In the genomic region with DNA sequence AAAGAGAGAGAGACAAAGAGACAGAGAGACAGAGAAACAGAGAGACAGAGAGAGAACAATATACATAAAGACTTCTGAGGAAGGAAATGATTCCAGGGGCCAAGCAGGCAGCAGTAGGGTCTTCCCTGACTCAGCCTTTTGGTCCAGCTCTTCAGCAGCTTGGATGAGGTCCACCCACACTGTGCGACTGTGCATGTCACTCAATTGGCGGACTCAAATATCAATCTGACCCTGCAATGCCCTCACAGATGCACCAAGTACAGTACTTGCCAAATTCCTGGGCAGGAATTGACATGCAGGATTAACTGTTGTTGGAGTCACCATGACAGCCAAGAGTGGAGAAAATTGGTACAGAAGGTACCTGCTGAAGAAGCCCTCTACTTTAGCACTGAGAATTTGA, we compare ENCODE assay signal across 30 mouse cellular contexts.
"Had no signal": no experiment of that assay in that cellular context is flagged by ENCODE, and none has a peak within 500 bp of the region (broad histone marks: within the 10 kb centered on the region; RNA-seq: fewer than 3 reads in every experiment).

No protein-coding gene starts in this region.

- H3K9ac ChIP-seq: limb, embryonic 12.5 days; limb, embryonic 13.5 days; limb, embryonic 15.5 days; liver, embryonic 12.5 days; liver, embryonic 13.5 days; liver, embryonic 14.5 days; liver, embryonic 15.5 days; liver, postnatal 0 days; lung, embryonic 14.5 days; lung, embryonic 15.5 days; midbrain, embryonic 12.5 days; midbrain, embryonic 13.5 days; midbrain, embryonic 15.5 days had no signal

- H3K4me1 ChIP-seq: limb, embryonic 10.5 days; limb, embryonic 12.5 days; limb, embryonic 13.5 days; limb, embryonic 15.5 days; liver, embryonic 12.5 days; liver, embryonic 13.5 days; liver, embryonic 15.5 days; lung, embryonic 15.5 days; megakaryocyte, embryonic 14.5 days; midbrain, embryonic 10.5 days; midbrain, embryonic 12.5 days; midbrain, embryonic 13.5 days; midbrain, embryonic 15.5 days had no signal

- H3K27ac ChIP-seq: limb, embryonic 10.5 days; limb, embryonic 12.5 days; limb, embryonic 13.5 days; limb, embryonic 15.5 days; liver, embryonic 12.5 days; liver, embryonic 13.5 days; liver, embryonic 14.5 days; liver, embryonic 15.5 days; lung, embryonic 15.5 days; macrophage; midbrain, embryonic 10.5 days; midbrain, embryonic 12.5 days; midbrain, embryonic 13.5 days; midbrain, embryonic 15.5 days had no signal

- H3K4me2 ChIP-seq: limb, embryonic 12.5 days; limb, embryonic 13.5 days; limb, embryonic 15.5 days; liver, embryonic 11.5 days; liver, embryonic 12.5 days; liver, embryonic 13.5 days; liver, embryonic 15.5 days; lung, embryonic 14.5 days; lung, embryonic 15.5 days; midbrain, embryonic 11.5 days; midbrain, embryonic 12.5 days; midbrain, embryonic 13.5 days; midbrain, embryonic 15.5 days had no signal

- H3K36me3 ChIP-seq: limb, embryonic 10.5 days; limb, embryonic 12.5 days; limb, embryonic 13.5 days; limb, embryonic 15.5 days; liver, embryonic 12.5 days; liver, embryonic 13.5 days; liver, embryonic 15.5 days; lung, embryonic 15.5 days; midbrain, embryonic 10.5 days; midbrain, embryonic 12.5 days; midbrain, embryonic 13.5 days; midbrain, embryonic 15.5 days had no signal

- ATAC-seq: liver, embryonic 12.5 days; liver, postnatal 0 days; lung, postnatal 0 days; midbrain, embryonic 13.5 days; midbrain, embryonic 15.5 days; midbrain, embryonic 16.5 days had no signal

- H3K27me3 ChIP-seq: limb, embryonic 12.5 days; limb, embryonic 13.5 days; limb, embryonic 15.5 days; liver, embryonic 12.5 days; liver, embryonic 13.5 days; liver, embryonic 15.5 days; lung, embryonic 15.5 days; megakaryocyte, embryonic 14.5 days; midbrain, embryonic 12.5 days; midbrain, embryonic 13.5 days; midbrain, embryonic 15.5 days had no signal

- DNase-seq: left cerebral cortex, postnatal 4 days; liver; liver, embryonic 13.5 days; liver, postnatal 0 days; lung, adult 18-20 months; lung, adult 2 months; lung, embryonic 14.5 days; lung, postnatal 10 days; lung, postnatal 14 days; lung, postnatal 36 days; lung, postnatal 4 days; midbrain, embryonic 14.5 days had no signal

- H3K9me3 ChIP-seq: limb, embryonic 10.5 days; limb, embryonic 12.5 days; limb, embryonic 13.5 days; limb, embryonic 15.5 days; liver, embryonic 15.5 days; lung, embryonic 15.5 days; midbrain, embryonic 10.5 days; midbrain, embryonic 12.5 days; midbrain, embryonic 13.5 days; midbrain, embryonic 15.5 days had no signal

- H3K4me3 ChIP-seq: limb, embryonic 10.5 days; limb, embryonic 12.5 days; limb, embryonic 13.5 days; limb, embryonic 15.5 days; liver, embryonic 12.5 days; liver, embryonic 13.5 days; liver, embryonic 15.5 days; lung, embryonic 15.5 days; megakaryocyte, embryonic 14.5 days; midbrain, embryonic 10.5 days; midbrain, embryonic 12.5 days; midbrain, embryonic 13.5 days; midbrain, embryonic 15.5 days had no signal
